Mouse (Mus musculus): Measurements from ENCODE around the gene Zfp119a. TPM values are rescaled to one million over a fixed set of nuclear protein-coding genes. Genes with fewer than 3 reads are reported as not detected.

The Zfp119a gene
- polyA plus RNA-seq, 1 experiment from 2014 or later = 10.7 TPM

Other genes starting within 250 kb of the Zfp119a start
- 11.6 and 11.9 TPM in 2 replicates for gene Pot1b, start 166.3 kb downstream of the Zfp119a start, polyA plus RNA-seq (2015; fragmentation: Nextera tagmentation; extraction: Ambion mirVana)
- gene Adgre4, start 128.9 kb downstream of the Zfp119a start, polyA plus RNA-seq (2015; fragmentation: Nextera tagmentation; extraction: Ambion mirVana) = 0.06 and 0.13 TPM in 2 replicates
- 15.0 and 15.5 TPM in 2 replicates for gene Zfp959, start 13.2 kb upstream of the Zfp119a start, polyA plus RNA-seq (2015; fragmentation: Nextera tagmentation; extraction: Ambion mirVana)
- 6.6 and 7.3 TPM in 2 replicates for gene Zfp119b, start 70.6 kb upstream of the Zfp119a start, polyA plus RNA-seq (2015; fragmentation: Nextera tagmentation; extraction: Ambion mirVana)
- gene Ebi3, start 73.7 kb upstream of the Zfp119a start, polyA plus RNA-seq (2015; fragmentation: Nextera tagmentation; extraction: Ambion mirVana) = 2.4 and 2.6 TPM in 2 replicates
- 29.2 and 32.1 TPM in 2 replicates for gene Yju2, start 80.2 kb upstream of the Zfp119a start, polyA plus RNA-seq (2015; fragmentation: Nextera tagmentation; extraction: Ambion mirVana)
- 102 TPM in 2 replicates for gene Shd, start 91.5 kb upstream of the Zfp119a start, polyA plus RNA-seq (2015; fragmentation: Nextera tagmentation; extraction: Ambion mirVana)
- 96.0 and 113 TPM in 2 replicates for gene Fsd1, start 107.6 kb upstream of the Zfp119a start, polyA plus RNA-seq (2015; fragmentation: Nextera tagmentation; extraction: Ambion mirVana)
- gene Stap2, start 126.7 kb upstream of the Zfp119a start, polyA plus RNA-seq (2015; fragmentation: Nextera tagmentation; extraction: Ambion mirVana) = 3.9 and 4.8 TPM in 2 replicates
- gene Mpnd, start 126.8 kb upstream of the Zfp119a start, polyA plus RNA-seq (2015; fragmentation: Nextera tagmentation; extraction: Ambion mirVana) = 168 TPM in 2 replicates
- 116 and 127 TPM in 2 replicates for gene Sh3gl1, start 157.7 kb upstream of the Zfp119a start, polyA plus RNA-seq (2015; fragmentation: Nextera tagmentation; extraction: Ambion mirVana)
- gene Chaf1a, start 161.5 kb upstream of the Zfp119a start, polyA plus RNA-seq (2015; fragmentation: Nextera tagmentation; extraction: Ambion mirVana) = 22.0 and 26.7 TPM in 2 replicates
- gene Ubxn6, start 196.1 kb upstream of the Zfp119a start, polyA plus RNA-seq (2015; fragmentation: Nextera tagmentation; extraction: Ambion mirVana) = 68.7 and 68.8 TPM in 2 replicates
- gene Hdgfl2, start 200.7 kb upstream of the Zfp119a start, polyA plus RNA-seq (2015; fragmentation: Nextera tagmentation; extraction: Ambion mirVana) = 163 and 169 TPM in 2 replicates
- 0.06 and 0.08 TPM in 2 replicates for gene Plin4, start 230.9 kb upstream of the Zfp119a start, polyA plus RNA-seq (2015; fragmentation: Nextera tagmentation; extraction: Ambion mirVana)
- 0.27 and 0.52 TPM in 2 replicates for gene Plin5, start 238.7 kb upstream of the Zfp119a start, polyA plus RNA-seq (2015; fragmentation: Nextera tagmentation; extraction: Ambion mirVana)
- not detected in 2 replicates for gene Lrg1, start 243.1 kb upstream of the Zfp119a start, polyA plus RNA-seq (2015; fragmentation: Nextera tagmentation; extraction: Ambion mirVana)